Mouse (Mus musculus) layer of hippocampus, adult 18-20 months (tissue): ENCODE data around the gene Slc8a3. TPM values are rescaled to one million over a fixed set of nuclear protein-coding genes. Genes with fewer than 3 reads are reported as not detected.

Source experiments
- DNase-seq, 2 experiments: peaks; one replicate each; pipeline ENCODE4 v3.0.0; 2022; ENCODE audit warnings: low spot score in 2 of 2
- total RNA-seq, 2 experiments: library from RNA; stranded (reverse); gene quantifications; 2 replicates each; pipeline ENCODE4 v1.2.3; 2021

Gene Slc8a3
- total RNA-seq, 2 experiments from 2014 or later, result 13.0 to 14.0 TPM

GRCm38 (mm10) chr12:81186668-81187067 is 146.3 kb downstream of the Slc8a3 start:
- DNase-seq, result no peak

DNA sequence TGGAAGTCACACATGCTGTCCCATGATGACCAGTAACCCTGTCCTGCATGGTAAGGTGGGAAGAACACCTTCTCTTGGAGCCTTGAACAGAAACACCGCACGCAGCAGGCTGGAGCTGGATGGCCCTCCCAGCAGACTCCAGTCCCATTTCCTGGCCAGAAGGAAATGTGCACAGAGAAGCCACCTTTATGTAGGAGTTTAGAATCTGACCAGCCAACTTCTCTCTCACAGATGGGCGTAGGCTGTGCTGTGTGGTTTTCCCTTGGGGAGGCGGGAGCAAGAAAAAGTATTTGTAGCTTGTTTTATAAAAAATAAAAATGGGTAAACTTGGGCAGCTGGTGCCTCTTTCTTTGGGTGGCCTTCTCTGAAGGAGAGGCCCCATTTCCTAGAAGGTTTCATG is 146.9 kb downstream of the Slc8a3 start:
- DNase-seq, result peak in 1 of 2 experiments; percentile 41

- no peak for DNase-seq
Observed at GRCm38 (mm10) chr12:81184967-81185366, 148.0 kb downstream of the Slc8a3 start.

DNA sequence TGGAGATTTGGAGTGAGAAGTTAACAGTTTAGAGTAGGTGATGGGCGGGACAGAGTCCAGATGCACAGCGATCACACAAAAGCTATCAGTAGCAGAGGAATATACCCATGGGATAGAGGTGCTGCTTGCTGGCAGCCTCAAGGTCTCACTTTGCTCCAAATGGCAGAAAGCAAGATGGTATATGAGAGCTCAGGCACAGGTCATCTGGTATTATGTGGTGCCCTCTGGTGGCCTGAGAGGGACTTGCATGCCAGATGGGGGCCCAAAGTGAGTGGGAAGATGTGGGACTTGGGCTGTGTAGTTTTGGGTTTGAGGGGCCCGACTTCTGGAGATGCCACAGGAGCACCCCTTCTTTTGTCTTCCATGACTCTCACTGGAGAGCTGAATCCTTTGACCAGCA is 150.9 kb downstream of the Slc8a3 start:
- peak in 1 of 2 experiments; percentile 69 for DNase-seq

GRCm38 (mm10) chr12:81175252-81175651 is 157.7 kb downstream of the Slc8a3 start:
- no peak for DNase-seq

GRCm38 (mm10) chr12:81173893-81174292 is 159.1 kb downstream of the Slc8a3 start:
- no peak for DNase-seq

DNA sequence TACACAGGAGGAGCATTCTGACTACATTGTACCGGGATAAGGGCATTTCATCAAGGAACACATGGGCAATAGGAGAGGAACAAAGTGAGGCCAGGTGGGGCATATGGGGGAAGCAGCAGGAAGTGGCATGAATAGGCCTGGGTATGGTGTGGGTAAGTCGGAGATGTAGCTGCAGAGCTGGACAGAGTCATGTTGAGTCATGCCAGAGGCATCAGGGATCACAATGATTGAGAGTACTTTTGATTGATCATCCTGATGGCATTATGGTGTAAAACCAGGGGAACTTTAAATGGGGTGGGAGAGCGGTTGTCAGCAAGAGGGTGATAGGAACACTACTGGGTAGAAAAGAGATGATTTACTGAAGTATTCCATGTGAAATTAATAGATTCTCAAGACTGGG is 160.0 kb downstream of the Slc8a3 start:
- no peak for DNase-seq

- no peak for DNase-seq
Observed at GRCm38 (mm10) chr12:81170076-81170475, 162.9 kb downstream of the Slc8a3 start.

- DNase-seq, result no peak
Observed at GRCm38 (mm10) chr12:81168494-81168893, 164.5 kb downstream of the Slc8a3 start.

DNA sequence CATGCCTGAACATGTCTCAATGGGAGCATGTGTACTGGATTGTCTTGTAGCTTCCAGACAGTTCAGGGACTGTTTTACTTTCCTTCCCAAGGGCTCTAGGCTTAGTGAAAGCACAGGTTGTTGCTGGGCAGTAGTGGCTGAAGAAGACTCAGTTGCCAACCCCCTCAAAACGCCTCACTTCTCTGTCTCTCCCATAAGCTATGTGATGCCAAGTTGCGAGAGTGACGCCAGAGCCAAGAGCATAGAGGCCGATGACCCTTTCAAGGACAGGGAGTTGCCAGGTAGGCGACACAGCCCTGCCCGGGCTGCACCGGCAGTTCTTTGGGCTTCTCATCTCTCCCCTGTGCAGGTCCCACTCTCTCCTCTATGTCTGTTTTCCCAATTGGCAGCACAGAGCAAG is 164.9 kb downstream of the Slc8a3 start:
- DNase-seq, result no peak

DNA sequence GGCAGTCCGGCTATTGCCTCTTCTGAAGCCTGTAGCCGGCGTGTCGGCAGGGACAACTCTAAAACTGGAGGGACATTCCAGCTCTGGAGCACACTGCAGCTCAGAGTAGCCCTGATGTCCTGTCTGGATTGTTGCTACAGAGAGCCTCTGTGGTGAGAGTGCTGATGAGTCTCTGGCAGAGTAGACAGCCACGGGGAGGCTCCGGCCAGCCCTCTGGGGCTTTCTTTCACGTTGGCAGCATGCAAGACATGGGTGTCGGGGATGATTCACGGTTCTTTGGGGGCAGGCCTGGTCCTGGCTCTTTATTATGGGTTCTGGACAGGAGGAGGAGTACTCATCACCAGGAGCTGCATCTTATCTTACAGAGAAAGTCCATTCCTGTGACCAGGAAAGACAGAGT is 165.8 kb downstream of the Slc8a3 start:
- DNase-seq, result no peak

- no peak for DNase-seq
Observed at GRCm38 (mm10) chr12:81166615-81167014, 166.4 kb downstream of the Slc8a3 start.

- no peak for DNase-seq
Observed at GRCm38 (mm10) chr12:81166092-81166491, 166.9 kb downstream of the Slc8a3 start.

GRCm38 (mm10) chr12:81163566-81163965 is 169.4 kb downstream of the Slc8a3 start:
- DNase-seq, result no peak

GRCm38 (mm10) chr12:81163131-81163530 is 169.8 kb downstream of the Slc8a3 start:
- DNase-seq, result no peak

- no peak for DNase-seq
Observed at GRCm38 (mm10) chr12:81161282-81161681, 171.7 kb downstream of the Slc8a3 start.

DNA sequence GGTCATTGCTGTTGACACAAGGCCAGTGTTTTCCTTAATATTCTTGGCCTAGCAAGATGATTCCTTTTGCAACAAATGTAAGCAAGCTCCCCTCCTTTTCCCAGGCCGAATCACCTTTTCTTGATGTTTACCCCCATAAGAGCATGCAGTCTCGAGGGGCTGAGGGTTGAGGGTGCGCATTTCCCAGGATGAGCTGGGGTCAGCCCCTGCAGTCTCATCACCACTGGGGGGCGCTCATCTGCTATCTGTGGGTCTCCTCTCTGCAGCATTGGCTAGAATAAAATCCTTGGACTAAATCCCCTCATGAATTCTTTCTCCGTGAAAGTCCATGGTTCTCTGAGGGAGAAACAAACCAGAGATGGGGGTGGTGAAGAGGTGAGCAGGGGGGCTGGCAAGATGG is 172.1 kb downstream of the Slc8a3 start:
- DNase-seq, result peak in 1 of 2 experiments; percentile 28

GRCm38 (mm10) chr12:81160425-81160824 is 172.6 kb downstream of the Slc8a3 start:
- DNase-seq, result no peak

- no peak for DNase-seq
Observed at GRCm38 (mm10) chr12:81159947-81160346, 173.0 kb downstream of the Slc8a3 start.

- DNase-seq, result no peak
Observed at GRCm38 (mm10) chr12:81156841-81157240, 176.1 kb downstream of the Slc8a3 start.

- no peak for DNase-seq
Observed at GRCm38 (mm10) chr12:81155675-81156074, 177.3 kb downstream of the Slc8a3 start.

DNA sequence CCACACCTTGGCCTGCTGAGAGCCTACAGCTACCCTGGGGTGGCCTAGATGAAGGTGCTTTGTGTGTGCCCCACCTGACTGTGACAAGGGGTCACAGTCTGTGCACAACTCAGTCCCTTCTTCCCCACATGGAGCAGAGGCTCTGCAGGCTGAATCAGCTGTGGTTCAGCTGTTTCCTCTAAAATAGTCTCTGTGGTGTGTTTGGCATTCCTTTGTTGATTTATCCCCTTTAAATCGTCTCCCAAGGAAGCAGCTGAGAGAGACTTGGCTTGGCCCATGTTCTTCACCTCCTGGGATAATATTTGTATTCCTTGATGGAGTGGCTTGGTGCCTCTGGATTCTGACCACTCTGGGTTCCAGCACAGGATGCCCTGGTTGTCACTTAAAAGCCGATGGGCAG is 180.9 kb downstream of the Slc8a3 start:
- no peak for DNase-seq

DNA sequence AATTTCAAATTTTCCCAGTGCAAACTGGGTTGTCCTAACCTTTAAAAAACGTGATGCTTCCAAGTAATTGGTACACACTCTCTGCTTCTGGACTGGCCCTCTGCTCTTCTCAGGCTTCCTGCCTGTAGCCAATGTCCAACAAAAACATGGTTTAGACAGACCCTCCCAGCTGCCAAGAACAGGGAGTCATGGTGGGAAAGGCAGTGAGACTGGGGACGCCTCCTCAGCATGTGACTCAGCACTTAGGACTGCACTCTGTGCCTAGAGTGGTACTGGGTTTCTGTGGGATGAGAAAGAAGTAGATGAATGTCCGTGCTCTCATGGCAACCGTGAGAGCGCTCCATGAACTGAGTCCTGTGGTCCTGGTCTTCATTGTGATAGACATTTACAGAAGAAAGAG is 182.1 kb downstream of the Slc8a3 start:
- DNase-seq, result no peak

DNA sequence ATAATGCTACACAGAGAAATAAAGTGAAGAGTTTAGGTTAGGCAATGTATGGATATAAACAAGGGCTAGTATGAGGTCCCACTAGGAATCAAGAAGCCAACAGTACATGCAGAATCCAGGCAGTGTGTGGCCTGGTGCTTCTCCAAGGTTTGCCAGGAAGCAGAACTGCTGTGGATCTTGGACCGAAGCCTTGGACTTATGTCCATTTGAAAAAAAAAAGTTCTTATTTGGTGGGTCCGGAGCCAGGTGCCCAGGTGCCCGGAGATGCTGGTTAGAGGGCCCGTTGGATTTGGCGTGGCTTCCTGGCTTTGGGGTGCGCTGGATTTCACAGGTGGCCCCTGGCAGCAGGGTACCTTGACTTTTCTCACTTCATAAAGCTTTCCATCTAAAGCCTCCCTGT is 185.0 kb downstream of the Slc8a3 start:
- no peak for DNase-seq
